Mouse (Mus musculus) embryo, embryonic 10 days (tissue): ENCODE data around the gene Xlr3b.
A peak's percentile ranks its signal among the peaks of the same experiment; 100 is the strongest.
"Not testable (repeated sequence)": the region's sequence is repeated elsewhere in the genome, so short reads cannot be mapped to it uniquely, and the experiment has no call there.

ENCODE experiments used
- DNase-seq: peaks from one replicate; pipeline ENCODE4 v3.0.0-alpha.2; 2015; ENCODE audit warnings: low spot score

Xlr3b gene

DNA sequence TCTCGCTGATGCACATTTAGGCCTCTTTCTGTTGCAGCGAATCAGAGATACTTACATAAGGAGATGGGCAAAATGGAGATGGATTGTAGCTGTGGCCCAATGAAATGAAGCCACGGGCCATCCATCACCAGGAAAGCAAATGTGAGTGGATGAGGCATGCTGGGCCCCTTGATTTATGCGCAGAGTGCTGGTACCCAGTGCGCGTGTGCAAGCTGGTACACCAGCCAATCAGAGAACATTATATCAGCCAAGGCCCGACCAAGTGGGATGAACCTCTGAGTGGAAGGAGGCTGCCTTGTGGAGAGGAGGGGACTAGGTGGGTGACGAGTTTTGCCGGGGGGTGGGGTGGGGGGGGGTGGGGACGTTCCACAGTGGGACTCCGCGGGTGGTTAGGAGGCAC is at the start of gene Xlr3b:
Xlr3b (plus strand) TSS at position 274 of the 400 bp plus-strand sequence.
- peak; percentile 3 for DNase-seq

DNA sequence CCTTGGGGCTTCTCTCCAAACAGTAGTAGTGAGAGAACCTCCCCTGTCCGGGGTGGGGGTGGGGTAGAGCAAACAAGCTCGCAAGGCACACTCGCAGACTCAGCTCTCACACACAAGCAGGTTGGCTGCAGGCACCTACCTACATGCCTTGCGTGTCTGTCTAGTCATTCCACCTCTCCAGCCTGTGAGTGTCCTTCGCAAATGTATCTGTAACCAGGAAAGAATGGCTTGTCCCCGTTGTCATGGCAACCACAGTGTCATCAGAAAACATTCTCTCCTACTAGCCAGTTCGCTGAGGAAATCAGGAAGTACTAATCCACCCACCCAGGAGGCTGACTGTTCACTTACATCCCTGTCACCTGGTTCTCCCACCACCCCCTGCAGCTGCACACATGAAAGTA is 48.8 kb upstream of the Xlr3b start:
- DNase-seq = not testable (repeated sequence)

DNA sequence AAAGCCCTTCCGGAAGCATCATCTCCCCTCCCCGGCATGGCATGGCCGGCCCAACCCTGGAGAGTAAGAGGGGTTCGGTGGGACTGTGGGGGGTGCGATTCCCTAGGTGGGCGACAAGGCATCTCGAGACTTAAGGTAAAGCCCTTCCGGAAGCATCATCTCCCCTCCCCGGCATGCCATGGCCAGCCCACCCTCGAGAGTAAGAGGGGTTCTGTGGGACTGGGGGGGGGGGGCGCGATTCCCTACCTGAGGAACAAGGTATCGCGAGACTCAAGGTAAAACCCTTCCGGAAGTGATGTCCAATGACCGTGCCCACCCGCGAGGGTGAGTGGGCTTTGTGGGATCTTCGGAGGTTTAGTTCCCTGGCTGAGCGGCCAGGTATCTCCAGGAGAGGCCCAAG is 43.5 kb upstream of the Xlr3b start, which contains the start of gene Xlr5b:
Xlr5b (plus strand) TSS at position 301 of the 400 bp plus-strand sequence.
- DNase-seq = not testable (repeated sequence)

DNA sequence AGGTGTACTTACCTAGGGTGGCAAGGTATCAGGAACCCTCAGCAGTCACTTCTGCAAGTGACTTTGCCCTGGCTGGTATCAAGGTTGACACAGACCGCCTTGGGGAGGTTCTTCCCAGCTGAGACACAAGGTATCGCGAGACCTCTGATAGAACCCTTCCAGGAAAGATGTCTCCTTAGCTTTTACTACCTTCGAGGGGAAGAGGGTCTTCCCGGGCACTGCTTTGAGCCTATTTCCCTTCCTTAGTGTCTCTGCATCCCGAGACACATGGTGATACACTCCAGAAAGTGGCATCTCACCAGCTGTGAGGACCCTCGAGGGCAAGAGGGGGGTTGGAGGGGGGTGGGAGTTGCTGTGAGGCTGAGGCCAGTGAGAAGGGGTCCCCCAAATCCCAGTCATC is 42.7 kb upstream of the Xlr3b start, which contains the start of gene DXBay18:
DXBay18 (minus strand) TSS at position 101 of the 400 bp plus-strand sequence.
- DNase-seq = not testable (repeated sequence)

DNA sequence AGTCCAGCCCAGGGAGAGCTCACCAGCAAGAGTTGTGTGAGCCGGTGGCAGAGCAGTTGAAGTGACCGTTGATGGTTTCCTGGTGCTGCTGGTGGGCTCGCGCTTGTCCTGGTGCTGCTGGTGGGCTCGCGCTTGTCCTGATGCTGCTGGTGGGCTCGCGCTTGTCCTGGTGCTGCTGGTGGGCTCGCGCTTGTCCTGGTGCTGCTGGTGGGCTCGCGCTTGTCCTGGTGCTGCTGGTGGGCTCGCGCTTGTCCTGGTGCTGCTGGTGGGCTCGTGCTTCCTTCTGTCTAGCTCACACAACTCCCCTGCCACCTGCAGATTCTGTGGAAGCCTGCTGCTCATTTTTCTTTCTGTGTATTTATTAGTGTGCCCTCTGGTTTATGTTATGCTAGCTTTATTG is 15.1 kb upstream of the Xlr3b start, which contains the start of gene Spin2d:
Spin2d (minus strand) TSS at position 101 of the 400 bp plus-strand sequence.
- not testable (repeated sequence) for DNase-seq

DNA sequence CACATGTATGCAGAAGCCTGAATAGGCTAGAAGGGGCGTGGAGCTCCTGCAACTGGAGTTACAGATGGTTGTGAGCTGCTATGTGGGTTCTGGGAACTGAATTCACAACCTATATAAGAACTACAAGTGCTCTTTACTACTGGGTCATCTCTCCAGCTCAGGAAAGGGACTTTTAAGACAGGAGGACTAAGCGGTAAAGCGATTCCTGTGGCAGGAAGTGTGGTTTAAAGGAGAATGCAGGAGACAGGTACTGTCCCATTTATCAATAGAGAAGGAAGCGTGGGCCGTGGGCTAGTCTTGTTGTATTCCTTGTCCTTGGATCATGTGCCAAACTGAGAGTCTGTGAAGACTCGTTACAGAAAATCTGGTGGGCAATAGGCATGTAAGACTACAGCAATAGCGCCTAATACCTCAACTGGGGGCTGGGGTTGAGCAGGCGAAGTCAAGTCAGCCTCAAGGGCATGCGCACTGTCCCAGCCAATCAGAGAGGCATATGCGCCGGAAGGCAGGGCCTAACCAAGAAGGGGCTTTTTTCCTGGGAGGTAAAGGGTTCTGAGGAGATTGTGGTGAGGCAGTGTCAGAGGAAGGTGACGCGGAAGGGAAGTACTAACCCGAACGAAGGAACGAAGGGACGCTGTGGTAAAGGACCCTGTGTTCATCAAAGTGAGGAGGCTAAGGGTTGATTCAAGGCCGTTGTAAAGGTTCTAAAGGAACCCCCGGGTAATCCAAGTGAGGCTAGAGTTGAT is 22.0 kb downstream of the Xlr3b start, which contains the start of gene Xlr4b:
Xlr4b (plus strand) TSS at position 515 of the 746 bp plus-strand sequence.
- DNase-seq = not testable (repeated sequence)

DNA sequence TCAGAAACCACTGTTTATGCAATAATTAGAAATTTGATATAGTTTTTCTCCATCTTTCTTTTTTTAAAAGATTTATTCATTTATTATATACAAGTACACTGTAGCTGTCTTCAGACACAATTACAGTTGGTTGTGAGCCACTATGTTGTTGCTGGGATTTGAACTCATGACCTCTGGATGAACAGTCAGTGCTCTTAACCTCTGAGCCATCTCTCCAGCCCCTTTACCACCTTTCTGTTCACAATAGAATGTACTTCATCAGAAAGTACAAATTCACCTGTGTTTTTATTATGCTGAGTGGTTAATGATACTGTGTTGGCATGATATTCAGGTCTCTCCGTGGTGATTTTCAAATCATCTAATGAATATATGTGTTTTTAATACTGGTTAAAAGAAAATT is 33.4 kb downstream of the Xlr3b start:
- DNase-seq = no peak

DNA sequence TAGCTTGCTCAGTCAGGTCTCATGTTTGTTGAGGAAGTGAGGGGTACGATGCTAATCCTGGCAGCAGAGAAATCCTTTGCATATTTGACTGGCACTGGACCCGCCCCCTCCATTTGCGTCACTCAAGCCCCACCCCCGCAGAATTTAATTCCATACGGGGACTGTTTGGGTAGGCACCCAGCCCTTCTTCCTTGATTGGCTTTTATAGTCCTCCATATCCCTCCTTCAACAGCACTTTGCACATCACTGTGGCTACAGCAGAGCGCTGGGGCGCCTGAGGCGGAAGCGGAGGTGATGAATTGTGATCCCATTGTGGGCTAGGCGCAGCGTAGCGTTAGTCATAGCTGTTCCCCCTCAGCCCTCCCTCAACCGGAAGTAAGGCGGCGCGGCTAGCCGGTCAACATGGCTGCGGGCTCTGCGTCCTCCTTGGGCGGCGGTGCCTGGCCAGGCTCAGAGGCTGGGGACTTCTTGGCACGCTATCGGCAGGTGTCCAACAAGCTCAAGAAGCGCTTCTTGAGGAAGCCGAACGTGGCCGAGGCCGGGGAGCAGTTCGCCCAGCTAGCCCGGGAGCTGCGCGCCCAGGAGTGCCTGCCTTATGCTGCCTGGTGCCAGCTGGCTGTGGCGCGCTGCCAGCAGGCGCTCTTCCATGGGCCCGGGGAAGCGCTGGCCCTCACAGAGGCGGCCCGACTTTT is 36.1 kb downstream of the Xlr3b start, which contains the start of gene F8a:
F8a (plus strand) TSS at position 378 of the 692 bp plus-strand sequence.
- peak; percentile 86 for DNase-seq

DNA sequence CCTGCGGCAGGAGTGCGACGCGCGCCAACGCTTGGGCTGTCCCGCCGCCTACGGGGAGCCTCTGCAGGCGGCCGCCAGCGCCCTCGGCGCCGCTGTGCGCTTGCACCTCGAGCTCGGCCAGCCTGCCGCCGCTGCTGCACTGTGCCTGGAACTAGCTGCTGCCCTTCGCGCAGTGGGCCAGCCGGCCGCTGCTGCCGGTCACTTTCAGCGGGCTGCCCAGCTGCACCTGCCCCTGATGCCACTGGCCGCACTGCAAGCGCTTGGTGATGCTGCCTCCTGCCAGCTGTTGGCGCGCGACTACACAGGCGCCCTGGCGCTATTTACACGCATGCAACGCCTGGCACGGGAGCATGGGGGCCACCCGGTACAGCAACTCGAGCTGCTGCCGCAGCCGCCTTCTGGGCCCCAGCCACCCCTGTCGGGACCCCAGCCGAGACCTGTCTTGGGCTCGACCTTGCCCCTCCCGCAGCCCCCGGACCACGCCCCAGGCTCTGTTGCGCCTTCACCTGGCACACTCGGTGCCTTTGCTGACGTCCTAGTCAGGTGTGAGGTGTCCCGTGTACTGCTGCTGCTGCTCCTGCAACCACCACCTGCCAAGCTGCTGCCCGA is 36.7 kb downstream of the Xlr3b start:
- peak; percentile 32 for DNase-seq

DNA sequence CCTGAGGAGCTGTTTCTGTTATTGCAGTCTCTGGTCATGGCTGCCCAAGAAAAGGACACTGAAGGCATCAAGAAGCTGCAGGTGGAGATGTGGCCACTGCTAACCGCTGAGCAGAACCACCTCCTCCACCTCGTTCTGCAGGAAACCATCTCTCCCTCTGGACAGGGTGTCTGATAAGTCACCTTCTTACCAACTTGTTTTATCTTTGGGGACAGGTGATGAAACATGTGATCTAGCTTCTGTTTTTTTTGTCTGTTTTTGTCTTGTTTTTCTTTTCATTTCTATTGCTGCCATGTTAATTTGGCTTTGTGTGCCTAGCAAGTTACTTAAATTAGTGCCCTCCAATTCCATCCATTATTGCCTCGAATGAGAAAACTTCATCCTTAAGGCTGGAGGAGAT is 37.3 kb downstream of the Xlr3b start:
- DNase-seq = no peak

DNA sequence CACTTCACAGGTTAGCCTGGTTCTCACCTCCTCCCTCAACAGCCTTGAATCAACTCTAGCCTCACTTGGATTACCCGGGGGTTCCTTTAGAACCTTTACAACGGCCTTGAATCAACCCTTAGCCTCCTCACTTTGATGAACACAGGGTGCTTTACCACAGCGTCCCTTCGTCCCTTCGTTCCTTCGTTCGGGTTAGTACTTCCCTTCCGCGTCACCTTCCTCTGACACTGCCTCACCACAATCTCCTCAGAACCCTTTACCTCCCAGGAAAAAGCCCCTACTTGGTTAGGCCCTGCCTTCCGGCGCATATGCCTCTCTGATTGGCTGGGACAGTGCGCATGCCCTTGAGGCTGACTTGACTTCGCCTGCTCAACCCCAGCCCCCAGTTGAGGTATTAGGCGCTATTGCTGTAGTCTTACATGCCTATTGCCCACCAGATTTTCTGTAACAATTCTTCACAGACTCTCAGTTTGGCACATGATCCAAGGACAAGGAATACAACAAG is 50.9 kb downstream of the Xlr3b start, which contains the start of gene Xlr4c:
Xlr4c (minus strand) TSS at position 310 of the 505 bp plus-strand sequence.
- not testable (repeated sequence) for DNase-seq
